In the genomic region with DNA sequence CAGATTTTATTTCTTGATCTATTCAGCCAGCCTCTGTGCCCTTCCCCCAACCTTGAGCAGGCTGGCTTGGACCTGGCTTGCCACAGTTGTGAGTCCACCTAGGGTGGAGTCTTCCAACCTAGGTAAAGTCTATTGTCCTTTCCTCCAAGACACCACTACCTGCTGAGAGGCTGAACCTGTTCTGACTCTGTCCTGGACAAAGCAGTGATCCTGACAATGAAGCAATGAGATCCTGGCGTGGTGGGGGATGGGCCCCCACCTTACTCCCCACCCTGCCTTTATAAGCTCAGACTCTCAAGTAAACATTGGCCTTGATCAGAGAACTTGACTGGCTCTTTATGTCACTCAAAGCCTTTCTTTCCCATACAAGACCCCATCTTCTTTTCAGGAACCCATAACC, we compare ENCODE assay signal across 27 mouse cellular contexts. TPM values are rescaled to one million over a fixed set of nuclear protein-coding genes. Genes with fewer than 3 reads are reported as not detected.
"Had no signal": no experiment of that assay in that cellular context is flagged by ENCODE, and none has a peak within 500 bp of the region (broad histone marks: within the 10 kb centered on the region; RNA-seq: fewer than 3 reads in every experiment).

No protein-coding gene starts in this region.

- H3K4me1 ChIP-seq: midbrain, embryonic 12.5 days; neural tube, embryonic 13.5 days; neural tube, embryonic 15.5 days had no signal

- H3K4me3 ChIP-seq: midbrain, embryonic 12.5 days; myocyte; neural tube, embryonic 13.5 days; neural tube, embryonic 15.5 days had no signal

- H3K9ac ChIP-seq: lung, embryonic 14.5 days; midbrain, embryonic 12.5 days; neural tube, embryonic 13.5 days; neural tube, embryonic 15.5 days had no signal

- H3K9me3 ChIP-seq: midbrain, embryonic 12.5 days; neural tube, embryonic 13.5 days; neural tube, embryonic 15.5 days had no signal

- DNase-seq: lung, adult 18-20 months; lung, embryonic 14.5 days; lung, postnatal 10 days; lung, postnatal 4 days; midbrain, embryonic 14.5 days; retina, postnatal 1 day; right cerebral cortex, adult 18-20 months; right cerebral cortex, postnatal 25 days; right cerebral cortex, postnatal 4 days; spleen, adult 18-20 months; thymus, adult 18-20 months; thymus, postnatal 14 days; thymus, postnatal 4 days had no signal

- H3K27ac ChIP-seq: midbrain, embryonic 12.5 days; neural tube, embryonic 13.5 days; neural tube, embryonic 15.5 days had no signal

- H3K27me3 ChIP-seq: midbrain, embryonic 12.5 days; neural tube, embryonic 13.5 days; neural tube, embryonic 15.5 days had no signal

- H3K36me3 ChIP-seq: midbrain, embryonic 12.5 days; neural tube, embryonic 13.5 days; neural tube, embryonic 15.5 days had no signal

RNA-seq across cellular contexts. Expression of a gene that starts 28.9 kb away (rescaled TPM):
- total RNA-seq: megakaryocyte, adult 5-6 weeks; megakaryocyte-erythroid progenitor cell, adult 5-6 weeks had no signal
- polyA plus RNA-seq: liver, embryonic 16.5 days; lung, embryonic 14.5 days; lung, embryonic 16.5 days; midbrain, embryonic 12.5 days; midbrain, embryonic 14.5 days; midbrain, embryonic 16.5 days; myocyte; neural tube, embryonic 11.5 days; neural tube, embryonic 13.5 days; neural tube, embryonic 15.5 days; small intestine, adult 2 months; stomach, embryonic 14.5 days; stomach, embryonic 16.5 days; thymus, postnatal 0 days had no signal
